Mouse (Mus musculus): ENCODE results near the gene Slc27a1. TPM values are rescaled to one million over a fixed set of nuclear protein-coding genes. Genes with fewer than 3 reads are reported as not detected.
A peak's percentile ranks its signal among the peaks of the same experiment; 100 is the strongest.

The Slc27a1 gene
- polyA plus RNA-seq, 1 experiment from 2014 or later = 59.9 TPM

GRCm38 (mm10) chr8:71560071-71560470, 8.6 kb upstream of the Slc27a1 start:
- no peaks in the 10 kb centered on the region for H3K36me3 ChIP-seq (ENCODE audit: poor library complexity, severe bottlenecking)
- peaks cover 86% of the 10 kb centered on the region for H3K27me3 ChIP-seq
- H3K9ac ChIP-seq = no peak overlapping the region
- peaks cover 20% of the 10 kb centered on the region for H3K4me1 ChIP-seq
- no peak overlapping the region for H3K4me3 ChIP-seq
- H3K4me2 ChIP-seq = no peak overlapping the region
- ATAC-seq = no peak
- H3K27ac ChIP-seq = no peak overlapping the region
- 76% methylated on average over 3 of the region's 3 CpGs for WGBS
- no peaks in the 10 kb centered on the region for H3K9me3 ChIP-seq (replicated peaks)

GRCm38 (mm10) chr8:71560765-71561164, 7.9 kb upstream of the Slc27a1 start:
- Histone ChIP-seq H3K4me3 (no peak overlapping the region), H3K9ac (no peak overlapping the region), H3K9me3 (replicated peaks) (no peaks in the 10 kb centered on the region), H3K36me3 (ENCODE audit: poor library complexity, severe bottlenecking) (no peaks in the 10 kb centered on the region), H3K27ac (no peak overlapping the region), H3K4me1 (peaks cover 20% of the 10 kb centered on the region), H3K27me3 (peaks cover 83% of the 10 kb centered on the region), H3K4me2 (no peak overlapping the region)
- WGBS = 90% methylated on average over 5 of the region's 5 CpGs
- ATAC-seq = no peak

- H3K4me3 ChIP-seq = no peak overlapping the region
- no peaks in the 10 kb centered on the region for H3K9me3 ChIP-seq (replicated peaks)
- 2% methylated on average over 15 of the region's 15 CpGs for WGBS
- no peak overlapping the region for H3K4me2 ChIP-seq
- no peak overlapping the region for H3K27ac ChIP-seq
- H3K4me1 ChIP-seq = peaks cover 20% of the 10 kb centered on the region
- peaks cover 78% of the 10 kb centered on the region for H3K27me3 ChIP-seq
- no peak overlapping the region for H3K9ac ChIP-seq
- peak; percentile 50; the same call in 1 of the 2 replicates for ATAC-seq
- no peaks in the 10 kb centered on the region for H3K36me3 ChIP-seq (ENCODE audit: poor library complexity, severe bottlenecking)
Measured at GRCm38 (mm10) chr8:71561401-71561800, 7.3 kb upstream of the Slc27a1 start.

- H3K36me3 ChIP-seq (ENCODE audit: poor library complexity, severe bottlenecking) = no peaks in the 10 kb centered on the region
- peaks cover 64% of the 10 kb centered on the region for H3K27me3 ChIP-seq
- H3K4me2 ChIP-seq = peak overlapping the region; percentile 53
- no peaks in the 10 kb centered on the region for H3K9me3 ChIP-seq (replicated peaks)
- WGBS = under 1% methylated on average over 33 of the region's 33 CpGs
- no peak overlapping the region for H3K27ac ChIP-seq
- peak overlapping the region; percentile 30; the same call in 1 of the 2 replicates for H3K9ac ChIP-seq
- peak overlapping the region; percentile 28 for H3K4me3 ChIP-seq
- ATAC-seq = peak; percentile 60; the same call in 1 of the 2 replicates
- peaks cover 20% of the 10 kb centered on the region for H3K4me1 ChIP-seq
Measured at GRCm38 (mm10) chr8:71562751-71563150, 5.9 kb upstream of the Slc27a1 start.

- Histone ChIP-seq H3K27me3 (peaks cover 52% of the 10 kb centered on the region), H3K4me1 (peaks cover 20% of the 10 kb centered on the region), H3K9me3 (replicated peaks) (no peaks in the 10 kb centered on the region), H3K36me3 (ENCODE audit: poor library complexity, severe bottlenecking) (no peaks in the 10 kb centered on the region), H3K4me2 (no peak overlapping the region), H3K4me3 (no peak overlapping the region), H3K9ac (no peak overlapping the region), H3K27ac (no peak overlapping the region)
- no peak for ATAC-seq
- WGBS = 90% methylated on average over 4 of the region's 4 CpGs
Measured at GRCm38 (mm10) chr8:71563992-71564391, 4.7 kb upstream of the Slc27a1 start.

GRCm38 (mm10) chr8:71566501-71566900, 2.2 kb upstream of the Slc27a1 start, which contains the start of gene Nxnl1:
TSS of gene Nxnl1 (minus strand) at chr8:71566601.
- Histone ChIP-seq H3K27ac (no peak within 1 kb of the TSS), H3K27me3 (peaks cover 27% of the 10 kb centered on the region), H3K4me3 (no peak within 1 kb of the TSS), H3K9me3 (replicated peaks) (no peaks in the 10 kb centered on the region), H3K9ac (no peak within 1 kb of the TSS), H3K4me2 (no peak within 1 kb of the TSS), H3K36me3 (ENCODE audit: poor library complexity, severe bottlenecking) (no peaks in the 10 kb centered on the region), H3K4me1 (peaks cover 33% of the 10 kb centered on the region)
- ATAC-seq = no peak
- 39% methylated on average over 3 of the region's 3 CpGs for WGBS

- Histone ChIP-seq H3K9me3 (replicated peaks) (no peaks in the 10 kb centered on the region), H3K27ac (0 out of 2 replicates have a peak overlapping the region, but pooled peaks have one; percentile 67), H3K4me2 (no peak overlapping the region), H3K27me3 (peaks cover 16% of the 10 kb centered on the region), H3K4me1 (peaks cover 42% of the 10 kb centered on the region), H3K36me3 (ENCODE audit: poor library complexity, severe bottlenecking) (no peaks in the 10 kb centered on the region), H3K4me3 (no peak overlapping the region), H3K9ac (no peak overlapping the region)
- 85% methylated on average over 7 of the region's 7 CpGs for WGBS
- ATAC-seq = no peak
Measured at GRCm38 (mm10) chr8:71567587-71567986, 1.1 kb upstream of the Slc27a1 start.

GRCm38 (mm10) chr8:71568941-71569340, 259 bp downstream of the Slc27a1 start:
- no peaks in the 10 kb centered on the region for H3K36me3 ChIP-seq (ENCODE audit: poor library complexity, severe bottlenecking)
- WGBS = 17% methylated on average over 6 of the region's 6 CpGs
- peak overlapping the region; percentile 83 for H3K4me2 ChIP-seq
- peak overlapping the region; percentile 67 for H3K27ac ChIP-seq
- peak overlapping the region; percentile 52 for H3K4me3 ChIP-seq
- no peak for ATAC-seq
- H3K9ac ChIP-seq = peak overlapping the region; percentile 82; the same call in 1 of the 2 replicates
- peaks cover 45% of the 10 kb centered on the region for H3K4me1 ChIP-seq
- peaks cover 5% of the 10 kb centered on the region for H3K27me3 ChIP-seq
- no peaks in the 10 kb centered on the region for H3K9me3 ChIP-seq (replicated peaks)

GRCm38 (mm10) chr8:71569366-71570290, 946 bp downstream of the Slc27a1 start:
- H3K36me3 ChIP-seq (ENCODE audit: poor library complexity, severe bottlenecking) = no peaks in the 10 kb centered on the region
- peak overlapping the region; percentile 82 for H3K9ac ChIP-seq
- H3K27me3 ChIP-seq = peaks cover 5% of the 10 kb centered on the region
- under 1% methylated on average over 51 of the region's 51 CpGs for WGBS
- H3K4me1 ChIP-seq = peaks cover 52% of the 10 kb centered on the region
- H3K9me3 ChIP-seq (replicated peaks) = no peaks in the 10 kb centered on the region
- ATAC-seq = peak; percentile 82
- H3K27ac ChIP-seq = peak overlapping the region; percentile 67
- peak overlapping the region; percentile 52 for H3K4me3 ChIP-seq
- peak overlapping the region; percentile 83 for H3K4me2 ChIP-seq

GRCm38 (mm10) chr8:71570291-71570954, 1.7 kb downstream of the Slc27a1 start:
- Histone ChIP-seq H3K27me3 (peaks cover 4% of the 10 kb centered on the region), H3K4me2 (peak overlapping the region; percentile 83), H3K9me3 (replicated peaks) (no peaks in the 10 kb centered on the region), H3K36me3 (ENCODE audit: poor library complexity, severe bottlenecking) (no peaks in the 10 kb centered on the region), H3K9ac (peak overlapping the region; percentile 82), H3K4me1 (peaks cover 52% of the 10 kb centered on the region), H3K27ac (peak overlapping the region; percentile 63), H3K4me3 (peak overlapping the region; percentile 52)
- under 1% methylated on average over 41 of the region's 41 CpGs for WGBS
- peak; percentile 88 for ATAC-seq

- no peak for ATAC-seq
- peak overlapping the region; percentile 83 for H3K4me2 ChIP-seq
Measured at GRCm38 (mm10) chr8:71572077-71572476, 3.4 kb downstream of the Slc27a1 start.

More at GRCm38 (mm10) chr8:71572077-71572476, 3.4 kb downstream of the Slc27a1 start:
- no peaks in the 10 kb centered on the region for H3K27me3 ChIP-seq
- H3K9ac ChIP-seq = no peak overlapping the region
- peak overlapping the region; percentile 91 for H3K27ac ChIP-seq
- no peaks in the 10 kb centered on the region for H3K9me3 ChIP-seq (replicated peaks)
- no peaks in the 10 kb centered on the region for H3K36me3 ChIP-seq (ENCODE audit: poor library complexity, severe bottlenecking)
- H3K4me1 ChIP-seq = peaks cover 52% of the 10 kb centered on the region
- peak overlapping the region; percentile 52 for H3K4me3 ChIP-seq
- 86% methylated on average over 2 of the region's 2 CpGs for WGBS
